Mouse (Mus musculus): Measurements from ENCODE around the gene Podxl.
A peak's percentile ranks its signal among the peaks of the same experiment; 100 is the strongest.
"Not testable (repeated sequence)": the region's sequence is repeated elsewhere in the genome, so short reads cannot be mapped to it uniquely, and the experiment has no call there.

Gene Podxl

DNA sequence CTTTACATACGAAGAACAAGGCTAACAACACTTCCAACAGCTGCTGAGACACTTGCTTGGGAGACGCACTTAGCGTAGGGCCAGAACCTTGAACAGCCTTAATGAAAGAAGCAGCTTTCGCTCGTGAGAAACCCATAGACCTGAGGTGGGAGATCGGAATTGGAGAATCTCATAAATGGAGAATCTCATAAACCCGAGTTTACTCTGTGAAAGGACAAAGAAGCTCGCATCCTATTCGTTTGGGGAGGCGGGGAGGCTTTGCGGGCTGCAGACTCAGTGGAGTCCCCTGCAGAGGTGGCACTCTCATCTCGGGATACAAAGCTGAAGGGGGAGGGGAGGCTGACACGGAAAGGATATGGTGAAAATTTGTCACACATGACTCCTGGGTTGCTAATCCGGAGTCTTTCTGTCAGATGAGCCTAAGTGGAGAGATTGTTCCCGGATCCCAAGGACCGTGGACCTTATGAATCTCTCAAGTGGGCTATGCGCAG, 1.2 kb upstream of the Podxl start:
- peak in 1 of 2 experiments; percentile 40 for DNase-seq

DNA sequence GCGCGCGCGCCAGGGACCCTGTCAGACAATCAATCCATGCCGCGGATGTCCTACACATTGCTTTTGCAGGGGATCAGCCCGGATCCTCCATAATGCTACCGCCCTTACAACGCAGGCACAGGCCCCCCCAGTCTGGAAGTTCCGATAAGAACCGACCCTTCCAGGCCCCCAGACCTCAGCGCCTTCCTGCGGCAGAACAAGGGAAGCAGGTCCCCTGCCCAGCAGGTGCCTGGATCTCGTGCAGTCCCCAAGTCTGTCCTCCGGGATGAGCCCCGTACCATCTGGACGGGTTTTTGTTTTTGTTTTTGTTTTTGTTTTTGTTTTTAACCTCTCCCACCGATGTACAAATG, 376 bp upstream of the Podxl start:
- no peak for DNase-seq

DNA sequence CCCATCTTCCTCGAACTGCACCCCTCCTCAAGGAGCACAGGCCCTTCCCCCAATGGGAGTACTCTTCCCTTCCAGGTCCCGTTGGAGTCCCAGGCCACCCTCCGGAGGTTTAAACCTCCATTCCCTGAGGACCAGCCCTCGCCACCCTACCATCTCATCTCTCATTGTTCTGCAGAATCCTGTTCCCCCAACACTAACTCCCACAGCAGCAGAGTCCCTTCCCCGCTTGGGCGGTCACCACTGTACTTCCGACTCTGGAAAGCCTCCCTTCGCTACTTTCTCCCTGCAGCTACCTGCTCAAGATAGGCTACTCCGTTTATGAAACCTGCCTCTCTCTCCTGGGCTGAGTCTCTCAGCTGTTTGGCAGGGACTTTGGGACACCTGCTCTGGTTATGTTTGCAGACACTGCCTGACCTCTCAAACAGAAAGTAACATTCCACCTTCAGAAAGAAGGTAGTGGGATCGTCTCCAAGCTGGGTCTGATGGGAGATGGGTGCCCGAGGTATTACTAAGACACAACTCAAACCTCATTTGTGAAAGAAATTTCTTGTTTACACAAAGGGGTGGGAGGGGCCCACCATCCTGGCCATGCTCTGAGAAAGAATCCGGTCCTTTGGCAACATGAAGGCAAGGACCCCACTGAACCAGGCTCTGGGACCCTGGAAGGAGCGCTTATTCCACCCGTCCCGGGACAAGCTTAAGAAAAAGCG, 1.3 kb downstream of the Podxl start:
- DNase-seq, result peak in 1 of 2 experiments; percentile 22

DNA sequence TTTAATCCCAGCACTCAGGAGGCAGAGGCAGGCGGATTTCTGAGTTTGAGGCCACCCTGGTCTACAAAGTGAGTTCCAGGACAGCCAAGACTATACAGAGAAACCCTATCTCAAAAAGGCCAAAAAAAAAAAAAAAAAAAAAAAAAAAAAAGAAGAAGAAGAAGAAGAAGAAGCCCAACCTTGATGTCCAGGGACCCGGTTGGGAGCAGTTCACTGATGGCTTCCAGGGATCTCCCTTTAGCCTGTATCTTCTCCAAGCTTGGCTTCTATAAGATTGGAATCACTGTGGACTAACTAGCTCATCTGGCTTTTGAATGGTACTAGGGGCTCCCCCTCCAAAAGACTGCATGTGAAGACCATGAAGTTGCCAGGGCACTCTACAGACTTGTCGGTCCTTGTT, 1.8 kb downstream of the Podxl start:
- DNase-seq, result not testable (repeated sequence)

DNA sequence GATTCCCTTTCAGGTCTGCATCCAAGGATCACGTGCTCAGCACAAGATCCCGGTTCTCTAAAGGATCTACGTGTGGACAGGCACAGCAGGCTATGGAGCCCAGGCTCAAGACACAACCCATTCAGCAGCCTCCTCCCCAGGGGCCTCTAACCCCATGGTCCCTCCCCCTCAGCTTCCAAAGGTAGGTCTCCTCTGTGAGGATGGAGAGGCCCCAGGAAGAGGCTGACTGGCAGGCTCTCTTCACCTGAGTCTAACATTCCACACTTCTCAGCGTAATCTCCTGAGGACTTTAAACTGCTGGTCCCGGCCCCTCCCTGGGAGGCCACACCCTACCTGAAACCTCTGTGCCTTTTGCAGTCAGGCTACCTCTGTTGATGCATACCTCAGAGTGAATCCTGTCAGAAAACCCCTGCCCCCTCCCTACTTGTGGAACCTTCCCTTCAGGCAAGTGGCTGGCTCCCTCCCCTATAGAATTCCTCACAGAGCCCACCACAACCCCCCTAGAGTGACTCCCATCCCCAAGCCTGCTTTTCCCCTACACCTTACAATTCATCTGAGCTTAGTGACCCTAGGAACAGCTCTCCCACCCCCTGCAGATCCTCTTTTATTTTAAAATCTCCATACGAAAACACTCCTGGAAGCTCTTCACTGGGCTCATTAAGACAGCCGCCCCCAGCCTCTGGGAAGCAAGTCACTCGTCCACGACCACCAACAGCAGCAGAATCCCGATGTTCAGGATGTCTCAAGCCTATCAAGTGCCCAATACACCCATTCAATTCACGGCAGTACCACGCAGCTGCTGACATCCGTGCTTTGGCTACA, 3.4 kb downstream of the Podxl start:
- no peak for DNase-seq

DNA sequence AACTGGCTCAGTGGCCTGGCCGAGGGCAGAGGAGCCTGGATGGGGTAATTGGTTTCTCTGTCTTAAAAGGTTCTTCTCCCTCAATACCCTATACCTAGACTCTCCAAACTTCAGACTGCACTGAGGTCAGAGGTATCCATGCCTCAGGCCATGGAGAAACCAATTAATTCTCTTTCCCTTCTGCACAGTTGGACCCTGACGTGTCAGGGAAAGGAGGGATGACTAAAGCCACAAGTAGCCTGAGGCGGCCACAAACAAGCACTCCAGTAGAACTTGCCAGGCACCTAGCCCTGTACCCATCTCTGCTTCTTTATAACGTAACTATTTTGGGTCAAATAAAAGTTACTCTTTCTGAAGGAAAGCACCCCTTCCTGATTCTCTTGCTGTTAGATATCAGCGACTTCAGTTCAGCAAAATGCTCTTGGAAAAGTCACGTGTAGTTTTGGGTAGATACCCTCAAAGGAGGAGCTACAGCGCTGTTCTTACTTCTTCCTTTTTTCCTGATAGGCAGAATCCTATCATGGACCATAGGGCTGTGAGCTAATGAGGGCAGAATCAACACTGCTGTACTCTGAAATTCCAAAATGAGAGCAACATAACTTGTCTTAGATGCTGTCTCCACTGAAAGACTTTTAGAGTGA, 7.2 kb downstream of the Podxl start:
- no peak for DNase-seq

DNA sequence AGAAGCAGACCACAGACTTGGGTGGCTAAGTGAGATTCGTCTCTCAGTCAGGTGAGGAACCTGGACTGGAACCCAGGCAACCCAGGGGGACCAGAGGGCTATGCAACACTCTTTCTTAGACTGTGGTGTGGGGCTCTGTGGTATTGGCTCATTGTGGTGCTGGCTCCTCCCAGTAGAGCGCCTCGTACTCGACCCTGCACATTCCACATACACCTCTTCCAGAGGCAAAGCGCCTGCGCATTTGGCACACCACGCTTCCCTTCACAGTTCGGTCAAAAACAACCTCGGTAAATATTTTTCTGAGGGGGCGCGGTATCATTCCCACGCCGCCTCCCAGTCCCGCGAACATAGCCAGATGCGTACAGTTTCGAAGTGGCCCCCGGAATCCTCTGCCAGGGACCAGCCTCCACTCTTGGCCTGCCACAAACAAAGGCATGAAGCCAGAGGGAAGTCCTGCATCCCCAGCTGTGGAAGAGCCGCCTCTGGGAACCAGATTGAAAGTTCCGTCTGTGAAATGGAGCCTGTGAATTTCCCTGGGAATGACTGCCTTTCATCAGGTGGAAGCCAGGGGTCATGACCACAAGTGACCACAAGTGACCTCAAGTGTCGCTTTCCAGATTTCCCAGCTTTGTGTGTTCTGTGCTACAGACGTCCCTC, 12.8 kb downstream of the Podxl start:
- peak; percentile 63 to 71 for DNase-seq

DNA sequence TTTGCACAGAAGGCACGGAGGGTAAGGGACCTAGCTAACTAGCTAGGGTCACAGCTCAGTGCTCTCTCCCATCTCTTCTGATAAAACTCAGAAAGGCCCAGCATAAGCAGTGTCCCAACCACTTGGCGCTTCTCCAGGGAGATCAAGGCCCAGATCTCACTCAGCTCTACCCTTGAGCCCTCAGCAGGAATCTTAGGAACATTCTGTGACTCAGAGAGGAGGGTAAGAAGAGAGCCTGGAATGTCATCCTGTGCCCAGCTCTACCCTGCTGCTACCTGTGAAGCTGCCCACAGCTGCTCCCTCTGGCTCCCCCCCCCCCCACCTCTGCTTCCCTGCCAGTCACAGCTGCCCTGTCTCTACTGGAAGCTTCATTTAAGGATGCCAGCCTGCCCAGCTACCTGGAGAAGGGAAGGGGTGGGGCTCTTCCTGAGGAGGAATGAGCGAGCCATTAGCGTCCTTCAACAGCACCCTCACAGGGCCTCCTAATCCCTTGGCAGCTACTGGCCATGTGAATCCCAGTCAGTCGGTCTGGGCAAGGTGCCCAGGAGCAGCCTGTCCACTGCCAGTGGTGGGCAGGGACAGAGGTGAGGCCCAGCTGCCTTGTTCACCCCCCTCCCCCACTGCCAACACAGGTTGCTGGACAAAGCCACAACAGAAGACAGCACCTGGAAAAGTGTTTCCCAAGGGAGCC, 14.3 kb downstream of the Podxl start:
- DNase-seq, result peak; percentile 78 to 81

DNA sequence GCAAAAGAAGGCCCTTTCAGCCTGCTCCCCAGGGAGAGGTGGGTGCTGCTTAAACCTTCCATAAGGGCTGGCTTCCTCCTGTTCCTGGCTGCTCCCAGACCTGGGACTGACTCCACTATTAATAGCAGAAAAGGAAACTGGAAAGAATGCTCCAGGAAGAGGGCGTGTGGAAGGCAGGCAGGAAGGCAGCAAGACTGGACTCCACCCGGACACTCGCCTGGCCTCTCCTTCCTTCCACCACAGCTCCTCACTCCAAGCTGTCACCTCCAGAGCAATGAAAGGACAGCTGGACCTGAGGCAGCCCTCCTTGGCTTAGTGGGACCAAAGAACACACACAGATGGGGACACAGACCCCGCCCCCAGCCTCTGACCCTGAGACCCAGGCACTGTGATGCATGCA, 19.5 kb downstream of the Podxl start:
- DNase-seq, result peak; percentile 55 to 77

DNA sequence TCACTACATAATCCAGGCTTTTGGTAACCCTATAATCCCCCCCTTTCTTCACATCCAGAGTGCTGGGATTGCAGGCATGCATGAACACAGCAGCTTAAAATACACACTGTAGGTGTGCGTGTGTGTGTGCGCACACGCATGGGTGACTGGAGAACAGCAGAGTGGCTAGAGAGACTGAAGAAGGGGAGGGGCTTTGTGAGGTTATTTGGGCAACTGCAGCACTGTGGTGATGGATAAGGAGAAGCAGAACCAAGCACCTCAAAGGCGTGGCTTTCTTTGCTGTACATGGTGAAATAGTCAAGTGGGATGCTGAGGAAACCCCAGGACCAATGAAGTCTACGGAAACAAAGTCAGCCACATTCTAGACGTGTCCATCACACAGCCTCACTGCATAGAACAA, 23.8 kb downstream of the Podxl start:
- DNase-seq, result no peak

DNA sequence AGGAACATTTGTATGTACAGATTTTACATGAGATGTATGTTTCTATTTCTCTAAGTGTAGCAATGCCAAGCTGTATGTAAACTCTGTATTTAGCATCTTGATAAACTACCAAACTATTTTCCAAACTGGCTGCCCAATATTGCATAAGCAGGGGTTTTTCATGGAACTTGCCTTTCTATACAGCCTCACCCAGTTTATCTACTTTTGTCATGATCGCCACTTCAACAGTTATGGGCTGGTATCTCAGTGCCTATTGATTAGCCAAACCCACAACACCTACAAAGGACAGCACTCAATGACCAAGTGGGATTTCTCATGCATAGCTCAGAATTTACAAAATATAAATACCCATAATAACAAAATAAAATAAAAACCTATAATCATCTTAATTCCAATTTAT, 25.7 kb downstream of the Podxl start:
- DNase-seq, result no peak

DNA sequence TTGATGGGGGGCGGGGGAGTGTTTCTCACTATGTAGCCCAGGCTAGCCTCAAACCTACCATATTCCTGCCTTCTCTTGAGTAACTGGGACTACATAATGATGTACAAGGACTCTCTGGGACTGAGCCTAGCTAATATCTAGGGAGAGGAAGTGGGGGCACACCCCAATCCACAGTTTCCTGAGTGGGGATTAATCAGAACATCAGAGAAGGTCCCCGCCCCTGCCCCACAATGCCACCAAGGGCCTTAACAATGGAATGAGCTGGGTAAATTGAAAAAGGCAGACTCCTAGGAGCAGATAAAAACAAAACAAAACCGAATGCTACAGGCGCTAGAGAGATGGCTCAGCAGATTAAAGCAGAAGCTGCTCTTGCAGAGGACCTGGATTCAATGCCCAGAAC, 26.6 kb downstream of the Podxl start:
- DNase-seq, result no peak

DNA sequence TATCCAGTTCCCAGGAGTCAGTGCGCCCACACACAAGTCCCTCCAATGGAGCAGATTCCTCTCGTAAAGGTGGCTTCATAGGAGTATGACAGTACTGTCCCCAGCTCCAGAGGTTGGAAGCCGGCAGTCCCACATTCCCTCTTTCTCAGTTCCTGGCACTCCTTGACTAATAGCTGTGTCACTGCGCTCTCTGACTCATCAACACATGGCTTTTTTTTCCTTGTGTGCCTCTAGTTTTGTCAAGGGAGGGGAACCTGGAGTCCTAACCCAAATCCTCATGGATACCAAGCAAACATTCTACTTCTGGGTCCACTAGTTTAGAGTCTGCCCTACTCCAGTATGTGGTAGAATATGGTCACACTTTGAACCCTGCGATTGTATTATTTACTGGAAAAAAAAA, 29.1 kb downstream of the Podxl start:
- no peak for DNase-seq

DNA sequence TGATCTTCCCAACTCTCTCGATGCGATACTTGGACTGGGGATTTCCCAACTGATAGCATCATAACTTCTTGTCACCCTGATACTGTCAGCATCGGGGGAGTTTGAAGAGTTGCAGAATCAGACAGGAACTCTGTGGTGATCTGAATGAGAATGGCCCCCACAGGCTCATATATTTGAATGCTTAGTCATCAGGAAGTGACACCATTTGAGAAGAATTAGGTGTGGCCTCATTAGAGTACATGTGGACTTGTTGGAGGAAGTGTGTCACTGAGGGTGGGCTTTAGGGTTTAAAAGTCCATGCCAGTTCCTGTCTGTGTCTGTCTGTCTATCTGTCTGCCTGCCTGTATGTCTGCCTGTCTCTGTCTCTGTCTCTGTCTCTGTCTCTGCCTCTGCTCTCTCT, 31.9 kb downstream of the Podxl start:
- peak in 1 of 2 experiments; percentile 43 for DNase-seq

DNA sequence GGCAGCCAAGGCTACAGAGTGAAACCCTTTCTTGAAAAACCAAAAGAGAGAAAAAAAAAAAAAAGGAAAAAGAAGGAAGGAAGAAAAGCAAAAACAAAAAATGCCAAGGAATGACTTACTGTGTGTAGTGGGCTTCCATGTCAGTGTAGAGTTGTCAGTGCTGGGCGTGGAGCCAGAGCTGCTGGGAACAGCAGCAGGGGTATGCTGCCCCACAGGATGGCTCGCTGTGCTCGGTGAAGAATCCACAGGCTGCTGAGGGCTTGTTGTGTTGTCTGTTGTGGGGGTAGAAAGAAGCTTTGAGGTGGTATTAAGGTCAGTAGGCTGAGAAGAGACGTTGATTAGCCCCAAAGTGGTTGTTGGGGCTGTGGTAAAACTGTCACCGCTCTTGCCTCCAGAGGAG, 35.4 kb downstream of the Podxl start:
- DNase-seq, result no peak

DNA sequence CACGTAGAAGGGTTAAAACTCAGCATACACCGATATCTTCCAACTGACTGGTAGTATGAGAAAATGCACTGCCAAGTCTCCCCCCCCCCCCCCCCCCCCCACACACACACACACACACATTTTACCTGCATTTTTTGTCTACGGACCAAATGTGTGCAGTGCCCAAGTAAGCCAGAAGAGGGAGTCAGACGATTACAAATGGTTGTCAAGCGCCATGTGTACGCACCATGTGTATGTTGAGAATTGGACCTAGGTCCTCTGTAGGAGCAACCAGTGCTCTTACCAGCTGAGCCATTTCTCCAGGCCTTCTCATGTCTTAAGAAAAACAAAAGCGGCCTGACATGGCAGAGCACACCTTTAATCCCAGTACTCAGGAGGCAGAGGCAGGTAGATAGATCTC, 35.9 kb downstream of the Podxl start:
- peak; percentile 44 to 72 for DNase-seq

DNA sequence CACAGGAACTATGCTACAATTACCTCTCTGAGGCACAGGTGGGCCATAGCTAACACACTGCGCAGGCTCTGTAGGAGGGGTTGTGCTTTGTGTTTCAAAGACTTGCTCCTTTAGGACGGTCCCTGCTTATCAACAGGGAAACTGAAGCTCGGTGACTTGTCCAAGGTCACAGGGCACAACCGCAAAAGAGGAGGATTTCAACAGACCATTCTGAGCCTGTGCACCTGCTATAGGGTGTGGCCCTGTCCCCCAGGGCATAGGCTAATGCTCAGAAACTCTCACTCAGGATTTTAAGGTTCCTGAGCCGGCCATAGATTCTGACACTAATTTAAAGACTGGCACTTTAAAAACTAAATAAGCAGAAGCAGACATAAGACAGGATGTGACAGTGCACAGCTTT, 36.9 kb downstream of the Podxl start:
- DNase-seq, result no peak

DNA sequence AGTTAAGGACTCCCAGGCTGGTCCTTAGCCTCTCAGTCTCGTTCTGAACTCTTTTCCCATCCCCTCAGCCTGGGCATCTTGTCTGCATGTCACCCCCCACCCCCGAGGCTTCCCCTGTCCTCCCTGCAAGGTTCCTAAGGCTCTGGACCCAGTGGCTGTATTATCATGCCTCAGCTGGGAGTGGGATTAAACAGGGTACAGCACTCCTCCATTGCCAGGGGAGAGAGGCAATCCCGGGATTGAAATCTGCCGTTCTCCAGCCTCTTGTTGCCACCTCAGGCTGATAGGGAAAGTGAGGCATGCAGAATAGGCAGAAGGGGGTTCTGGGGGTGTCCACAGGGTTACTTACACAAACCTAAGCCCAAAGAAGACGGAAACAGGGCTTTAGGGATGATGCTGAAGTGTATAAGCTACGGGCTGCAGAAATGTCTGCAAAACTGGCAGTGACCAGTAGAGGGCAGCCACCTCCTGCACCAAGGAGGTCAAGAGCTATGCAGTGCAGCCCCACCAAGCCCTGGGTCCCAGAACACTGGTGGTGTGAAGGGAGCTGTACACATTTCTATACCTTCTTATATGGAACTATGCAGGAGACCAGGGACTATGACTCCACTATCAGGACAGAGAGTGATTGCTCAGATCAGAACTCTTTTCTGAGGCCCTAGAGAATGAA, 38.4 kb downstream of the Podxl start:
- DNase-seq, result peak in 1 of 2 experiments; percentile 80

DNA sequence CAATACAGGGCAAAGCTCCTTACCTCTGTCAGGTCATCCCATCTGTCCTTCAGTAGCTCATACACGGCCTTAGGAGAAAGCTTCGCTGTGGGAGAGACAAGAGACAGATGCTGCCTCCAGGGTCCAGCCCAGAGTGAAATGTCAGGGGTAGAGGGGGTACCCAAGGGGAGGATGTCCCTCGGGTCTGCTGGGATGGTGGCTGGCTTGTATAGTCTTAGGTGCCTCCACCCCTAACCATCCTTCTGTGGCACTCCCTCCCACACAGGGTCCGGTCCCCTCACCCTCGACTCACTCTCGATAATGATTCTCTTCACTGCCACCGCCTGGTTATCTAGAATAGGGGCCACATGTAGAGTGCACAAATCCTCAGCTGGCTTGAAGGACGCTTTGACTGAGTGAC, 39.1 kb downstream of the Podxl start:
- no peak for DNase-seq

DNA sequence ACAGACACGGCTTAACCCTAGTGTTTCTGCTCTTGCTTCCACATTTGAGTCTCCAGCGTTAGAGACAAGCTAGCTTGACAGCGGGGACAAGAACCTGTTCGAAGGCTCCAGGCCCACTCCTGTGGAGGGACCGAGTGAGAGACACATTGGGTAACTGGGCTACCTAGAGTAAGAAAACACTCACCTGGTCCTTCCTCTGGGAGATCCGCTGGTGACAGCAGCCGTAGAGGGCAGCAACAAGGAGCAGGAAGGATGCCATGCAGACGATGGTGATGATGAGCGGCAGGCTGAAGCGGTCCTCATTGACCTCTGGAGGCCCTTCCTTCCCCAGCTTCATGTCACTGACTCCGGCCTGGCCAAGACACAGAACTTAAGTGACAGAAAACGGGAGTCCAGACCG, 39.7 kb downstream of the Podxl start:
- DNase-seq, result no peak

DNA sequence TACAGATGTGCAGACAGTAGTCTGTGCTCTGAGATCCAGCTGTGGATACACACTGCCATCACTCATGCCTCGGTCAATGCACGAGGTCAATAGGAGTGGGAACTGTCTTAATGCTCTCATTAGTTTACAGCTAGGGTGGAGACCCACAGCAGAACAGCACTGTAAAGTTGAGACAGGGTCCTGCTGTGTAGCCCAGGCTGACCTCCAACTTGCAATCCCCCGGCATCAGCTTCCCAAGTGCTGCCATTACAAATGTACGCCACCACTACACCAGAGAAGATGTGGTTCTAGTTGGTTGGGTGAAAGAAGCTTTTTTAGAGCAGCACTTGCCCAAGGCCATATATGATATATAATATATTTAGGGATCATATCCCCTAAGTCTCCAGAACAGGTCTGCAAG, 40.1 kb downstream of the Podxl start:
- DNase-seq, result no peak

DNA sequence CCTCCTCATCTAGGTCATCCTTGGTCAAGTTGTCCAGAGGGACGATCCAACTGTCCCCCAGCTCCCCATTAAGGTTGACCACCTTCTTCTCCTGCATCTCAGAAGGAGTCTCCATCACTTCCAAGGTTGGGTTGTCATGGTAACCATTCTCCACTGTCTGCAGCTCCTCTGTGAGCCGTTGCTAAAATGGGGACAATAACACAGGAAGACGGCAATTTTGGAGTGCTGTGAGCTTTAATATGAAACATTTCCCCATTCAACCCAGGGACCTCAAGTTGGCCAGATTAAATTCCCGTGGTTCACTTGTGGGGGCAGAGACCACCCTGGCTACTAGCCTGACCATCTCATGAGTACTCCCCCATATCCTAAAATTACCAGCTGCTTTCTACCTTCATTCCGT, 40.7 kb downstream of the Podxl start:
- no peak for DNase-seq

Data from kidney, postnatal 36 days (tissue).